Mouse (Mus musculus) thymus, adult 2 months (tissue): Measurements from ENCODE around the gene Btaf1. TPM values are rescaled to one million over a fixed set of nuclear protein-coding genes. Genes with fewer than 3 reads are reported as not detected.
A peak's percentile ranks its signal among the peaks of the same experiment; 100 is the strongest.

Experiments used
- DNase-seq: peaks from one replicate; pipeline ENCODE4 v3.0.0; 2021
- H3K27ac ChIP-seq: fragments of 200-500 bp; 2 replicates; pipeline ENCODE4 v1.5.1; 2012; ENCODE audit warnings: low read length, control low read depth; ENCODE audit not compliant: control insufficient read depth, insufficient read depth
- H3K27me3 ChIP-seq: fragments of 200-500 bp; 2 replicates; pipeline ENCODE4 v1.6.1; 2012; ENCODE audit warnings: mild to moderate bottlenecking, low read length, moderate library complexity, mixed read lengths; ENCODE audit not compliant: control insufficient read depth, insufficient read depth
- H3K36me3 ChIP-seq: fragments of 200-500 bp; 2 replicates; pipeline ENCODE4 v1.6.1; 2012; ENCODE audit warnings: mild to moderate bottlenecking, low read length, moderate library complexity; ENCODE audit not compliant: control insufficient read depth, insufficient read depth
- H3K4me1 ChIP-seq: fragments of 200-500 bp; replicated peaks from 2 replicates; pipeline ENCODE4 v1.6.1; 2012; ENCODE audit warnings: low read length; ENCODE audit not compliant: control insufficient read depth, insufficient read depth
- H3K4me3 ChIP-seq: fragments of 200-500 bp; 2 replicates; pipeline ENCODE4 v1.5.1; 2012; ENCODE audit warnings: mild to moderate bottlenecking, low read length, control low read depth, moderate library complexity; ENCODE audit not compliant: control insufficient read depth, insufficient read depth
- CTCF ChIP-seq: fragments of 200-500 bp; IDR thresholded peaks from 2 replicates; pipeline ENCODE4 v1.5.1; 2012; ENCODE audit warnings: mild to moderate bottlenecking, control low read depth, low read length, moderate library complexity, borderline replicate concordance; ENCODE audit not compliant: control insufficient read depth, poor library complexity, insufficient read depth; ENCODE audit errors: extremely low read depth
- POLR2A ChIP-seq: fragments of 200-500 bp; IDR thresholded peaks from 2 replicates; pipeline ENCODE4 v1.6.1; 2012; ENCODE audit warnings: mild to moderate bottlenecking, low read length, control low read depth, moderate library complexity; ENCODE audit not compliant: control insufficient read depth, poor library complexity, insufficient read depth; ENCODE audit errors: extremely low read depth
- WGBS: fragments of 180-500 bp; shearing (Covaris S2); methylation state at CpG from one replicate; pipeline ENCODE4 v1.1.7; 2018; 5-methylcytosine and 5-hydroxymethylcytosine counted together
- polyA plus RNA-seq: library from polyadenylated mRNA; depleted of rRNA; stranded (reverse); fragments of >200 nt; gene quantifications from 2 replicates; pipeline ENCODE4 v1.2.3, GENCODE M21; 2012

The Btaf1 gene
- polyA plus RNA-seq, 1 experiment = 9.0 TPM

GRCm38 (mm10) chr19:37031446-37031845, 105.6 kb downstream of the Btaf1 start:
- Histone ChIP-seq H3K36me3 (no peaks in the 10 kb centered on the region), H3K4me3 (no peak overlapping the region), H3K27me3 (no peaks in the 10 kb centered on the region), H3K4me1 (no peaks in the 10 kb centered on the region), H3K27ac (no peak overlapping the region)
- DNase-seq = no peak
- WGBS = 91% methylated on average over 5 of the region's 5 CpGs
- TF ChIP-seq POLR2A (no peak), CTCF (no peak)

- Histone ChIP-seq H3K4me1 (no peaks in the 10 kb centered on the region), H3K27ac (no peak overlapping the region), H3K27me3 (no peaks in the 10 kb centered on the region), H3K36me3 (no peaks in the 10 kb centered on the region), H3K4me3 (no peak overlapping the region)
- TF ChIP-seq CTCF (no peak), POLR2A (no peak)
- 93% methylated on average over 2 of the region's 2 CpGs for WGBS
- DNase-seq = no peak
Observed at GRCm38 (mm10) chr19:37032364-37032763, 106.5 kb downstream of the Btaf1 start.

GRCm38 (mm10) chr19:37040906-37041305, 115.0 kb downstream of the Btaf1 start:
- Histone ChIP-seq H3K4me1 (no peaks in the 10 kb centered on the region), H3K4me3 (no peak overlapping the region), H3K36me3 (no peaks in the 10 kb centered on the region), H3K27ac (no peak overlapping the region), H3K27me3 (no peaks in the 10 kb centered on the region)
- TF ChIP-seq POLR2A = no peak
- TF ChIP-seq CTCF = no peak
- DNase-seq = no peak

- 95% methylated on average over 10 of the region's 10 CpGs for WGBS
- H3K4me1 ChIP-seq = no peaks in the 10 kb centered on the region
- DNase-seq = no peak
Observed at GRCm38 (mm10) chr19:37044431-37044830, 118.6 kb downstream of the Btaf1 start.

GRCm38 (mm10) chr19:37048507-37048906, 122.6 kb downstream of the Btaf1 start:
- H3K36me3 ChIP-seq = no peaks in the 10 kb centered on the region
- TF ChIP-seq CTCF (no peak), POLR2A (no peak)
- H3K27me3 ChIP-seq = no peaks in the 10 kb centered on the region
- no peak overlapping the region for H3K4me3 ChIP-seq
- H3K27ac ChIP-seq = no peak overlapping the region
- 82% methylated on average over 6 of the region's 6 CpGs for WGBS
- H3K4me1 ChIP-seq = no peaks in the 10 kb centered on the region
- no peak for DNase-seq

More at GRCm38 (mm10) chr19:37044431-37044830, 118.6 kb downstream of the Btaf1 start:
- H3K27ac ChIP-seq = no peak overlapping the region
- no peaks in the 10 kb centered on the region for H3K36me3 ChIP-seq
- no peak for TF ChIP-seq CTCF
- TF ChIP-seq POLR2A = no peak
- H3K27me3 ChIP-seq = no peaks in the 10 kb centered on the region
- H3K4me3 ChIP-seq = no peak overlapping the region

- H3K4me1 ChIP-seq = no peaks in the 10 kb centered on the region
Observed at GRCm38 (mm10) chr19:37050643-37051345, 124.9 kb downstream of the Btaf1 start.

More at GRCm38 (mm10) chr19:37050643-37051345, 124.9 kb downstream of the Btaf1 start:
- Histone ChIP-seq H3K4me3 (no peak overlapping the region), H3K36me3 (no peaks in the 10 kb centered on the region), H3K27me3 (no peaks in the 10 kb centered on the region), H3K27ac (no peak overlapping the region)
- 80% methylated on average over 4 of the region's 4 CpGs for WGBS
- DNase-seq = peak; percentile 18
- TF ChIP-seq POLR2A (no peak), CTCF (no peak)
